Mouse (Mus musculus) ovary, postnatal 10 days (tissue): ENCODE data around the gene Tmem161a.

Experiments
- DNase-seq: peaks from one replicate; pipeline ENCODE4 v3.0.0; 2022; ENCODE audit warnings: low spot score

Tmem161a gene

DNA sequence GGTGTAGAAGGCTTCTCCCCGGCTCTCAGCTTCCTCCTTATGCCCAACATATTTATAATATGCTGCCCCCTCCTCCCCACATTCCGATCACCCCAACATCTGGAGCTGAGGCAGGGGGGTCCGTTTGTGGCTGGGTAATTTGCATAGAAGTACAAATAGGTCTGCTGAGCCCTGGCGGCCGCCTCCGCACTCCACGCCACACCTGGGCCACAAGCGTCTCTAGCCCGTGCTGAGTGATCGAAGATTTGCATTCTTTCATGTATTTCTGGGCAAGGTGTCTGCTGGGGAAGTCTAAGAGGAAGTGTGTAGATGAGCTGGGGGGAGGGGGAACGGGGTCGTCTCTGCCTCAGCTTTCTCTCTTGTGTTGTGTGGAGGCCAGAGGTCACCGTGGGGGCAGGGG lies 12.1 kb upstream of the Tmem161a start:
- DNase-seq: no peak

DNA sequence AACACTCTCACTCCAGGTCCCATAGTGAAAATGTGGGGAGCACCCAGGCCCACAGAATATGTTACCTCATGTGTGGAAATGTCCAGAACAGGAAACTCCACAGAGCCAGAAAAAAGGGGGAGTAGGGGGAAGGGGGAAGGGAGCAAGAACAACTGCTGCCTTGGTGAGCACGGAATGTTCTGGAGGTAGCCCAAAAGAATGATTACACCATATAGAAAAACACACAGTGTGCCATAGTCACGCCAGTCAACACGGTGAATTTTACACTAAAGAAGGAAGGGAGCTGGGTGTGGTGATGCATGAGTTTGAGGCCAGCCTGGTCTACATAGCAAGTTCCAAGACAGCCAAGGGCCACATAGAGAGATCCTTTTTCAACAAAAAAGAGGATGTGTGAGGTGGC lies 8.8 kb upstream of the Tmem161a start:
- no peak for DNase-seq

DNA sequence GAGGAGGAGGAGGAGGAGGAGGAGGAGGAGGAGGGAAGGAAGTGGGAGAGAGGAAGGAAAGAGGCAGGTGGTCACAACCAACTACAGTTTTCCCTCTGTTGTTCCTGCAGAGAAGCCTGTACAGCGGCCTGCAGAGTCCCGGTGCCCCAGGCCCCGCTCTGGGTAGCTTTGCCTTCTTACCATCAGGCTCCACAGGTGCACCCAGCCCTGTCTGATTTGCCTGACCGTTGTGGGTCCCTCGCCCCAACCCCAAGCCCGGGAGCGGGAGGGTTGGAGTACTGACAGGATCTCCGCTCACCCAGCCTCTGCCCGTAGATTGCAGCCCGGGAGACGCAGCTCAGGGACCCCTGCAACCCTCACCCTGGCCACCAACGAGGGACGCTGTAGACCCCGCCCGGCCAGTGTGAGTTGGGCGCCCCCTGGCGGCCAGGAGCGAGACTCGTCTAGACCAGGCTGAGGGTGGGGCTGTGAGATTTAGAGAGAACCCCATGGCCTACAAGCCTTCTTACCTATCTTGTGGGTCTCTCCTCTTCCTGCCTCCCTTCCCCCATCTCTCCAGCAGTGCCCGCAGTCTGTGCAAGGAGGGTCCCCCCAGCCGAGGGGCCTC lies 5.5 kb upstream of the Tmem161a start:
- peak; percentile 39 for DNase-seq

DNA sequence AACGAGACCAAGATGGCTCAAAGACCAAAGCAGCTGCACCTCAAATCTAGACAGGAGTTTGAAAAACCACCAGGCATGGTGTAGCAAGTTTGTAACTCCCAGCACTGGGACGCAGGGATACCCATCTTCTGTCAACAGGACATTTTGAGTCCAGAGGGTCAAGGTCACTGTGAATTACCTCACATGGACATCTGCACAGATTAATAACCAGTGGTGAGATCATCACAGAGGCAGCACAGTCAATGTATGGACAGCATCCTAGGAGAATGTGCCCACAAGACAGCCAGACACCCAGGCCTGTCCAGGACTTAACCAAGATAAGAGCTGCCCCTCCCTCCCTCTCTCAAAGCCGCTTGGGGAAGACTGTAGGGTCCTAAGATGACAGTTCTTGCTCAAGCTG lies 2.0 kb upstream of the Tmem161a start:
- DNase-seq: no peak

DNA sequence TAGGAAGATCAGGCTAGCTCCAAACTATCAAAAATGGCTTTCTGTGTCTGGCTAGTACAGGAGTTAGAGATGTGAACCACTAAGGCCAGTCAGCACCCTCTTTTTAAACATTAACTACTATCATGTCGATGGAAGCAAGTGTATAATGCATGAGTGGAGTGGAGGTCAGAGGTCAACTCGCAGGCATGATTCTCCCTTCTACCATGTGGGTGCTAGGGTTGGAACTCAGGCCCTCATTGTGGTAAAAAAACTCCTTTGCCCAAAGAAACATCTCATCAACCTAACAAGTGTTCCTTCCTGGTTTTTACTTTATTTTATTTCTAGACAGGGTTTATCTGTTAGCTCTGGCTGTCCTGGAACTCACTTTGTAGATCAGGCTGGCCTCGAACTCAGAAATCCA lies 1.4 kb upstream of the Tmem161a start:
- no peak for DNase-seq

DNA sequence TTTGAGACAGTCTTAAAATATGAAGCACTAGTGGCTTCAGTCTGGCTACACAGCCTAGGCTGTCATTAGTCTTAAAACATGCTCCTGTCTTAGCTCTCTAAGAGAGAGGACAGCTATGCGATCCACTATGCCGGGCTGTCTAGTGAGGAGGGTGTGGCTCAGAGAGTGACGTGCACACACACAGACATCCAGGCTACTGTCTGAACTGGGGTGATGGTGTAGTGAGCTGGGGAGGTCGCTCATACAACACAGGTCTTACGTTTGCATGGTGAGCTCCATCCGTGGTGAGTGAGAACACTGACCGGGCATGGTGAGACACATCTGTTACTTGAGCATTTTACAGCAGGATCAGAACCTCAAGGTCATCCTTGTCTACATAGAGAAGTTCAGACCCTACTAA lies 916 bp upstream of the Tmem161a start:
- DNase-seq: no peak

DNA sequence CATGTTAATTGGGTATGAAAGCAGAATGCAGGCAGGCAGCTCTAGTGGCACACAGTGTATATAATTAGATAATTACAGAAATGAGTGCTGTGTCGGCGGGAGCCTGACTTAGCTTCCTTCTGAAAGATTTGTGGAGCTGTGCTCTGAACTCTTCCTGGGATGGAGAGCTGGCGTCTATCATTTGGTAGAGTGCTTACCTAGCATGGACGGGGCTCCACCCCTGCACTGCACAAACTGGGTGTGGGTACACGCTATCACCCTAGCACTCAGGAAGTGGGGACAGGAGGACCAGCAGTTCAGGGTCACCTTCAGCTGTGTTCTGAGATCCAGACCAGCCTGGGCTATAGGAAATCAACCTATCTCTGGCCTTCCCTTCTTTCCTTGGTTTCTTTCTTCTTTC lies 1.2 kb downstream of the Tmem161a start:
- DNase-seq: no peak

DNA sequence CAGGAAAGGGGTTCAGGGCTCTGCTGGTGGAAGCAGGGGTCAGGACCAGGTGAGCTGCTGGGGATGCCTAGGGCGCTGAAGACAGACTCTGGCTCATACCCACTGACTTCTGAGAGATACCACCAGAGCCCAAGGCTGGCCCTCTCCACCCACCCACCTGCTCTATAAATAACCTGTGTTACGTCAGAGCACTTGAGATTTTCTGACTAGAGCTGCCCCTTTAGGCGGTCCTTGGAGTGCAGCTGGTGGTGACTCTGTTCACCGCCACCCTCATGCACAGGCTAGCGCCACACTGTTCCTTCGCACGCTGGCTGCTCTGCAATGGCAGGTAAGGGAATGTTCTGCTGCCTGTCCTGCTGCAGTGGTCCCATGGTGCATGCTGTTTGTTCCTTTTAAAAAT lies 1.9 kb downstream of the Tmem161a start:
- DNase-seq: no peak

DNA sequence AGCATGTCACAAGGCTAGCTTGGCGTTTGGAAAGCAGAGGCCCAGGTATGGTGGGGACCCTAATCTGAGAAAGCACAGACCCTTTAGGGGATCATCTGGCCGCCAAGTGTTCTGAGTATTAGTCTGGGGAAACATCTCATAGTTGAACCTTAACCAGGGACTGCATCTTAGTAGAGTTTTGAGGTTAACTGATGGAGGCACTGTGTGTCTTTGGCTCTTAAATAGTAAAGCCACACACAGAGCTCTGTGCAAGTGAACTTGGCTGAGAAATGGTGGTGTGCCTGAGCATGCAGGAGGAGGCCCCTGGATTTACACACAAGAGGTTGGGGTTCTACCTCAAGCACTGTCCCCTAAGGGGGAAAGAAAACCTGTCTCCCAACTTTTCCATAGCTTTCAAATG lies 6.1 kb downstream of the Tmem161a start:
- no peak for DNase-seq

DNA sequence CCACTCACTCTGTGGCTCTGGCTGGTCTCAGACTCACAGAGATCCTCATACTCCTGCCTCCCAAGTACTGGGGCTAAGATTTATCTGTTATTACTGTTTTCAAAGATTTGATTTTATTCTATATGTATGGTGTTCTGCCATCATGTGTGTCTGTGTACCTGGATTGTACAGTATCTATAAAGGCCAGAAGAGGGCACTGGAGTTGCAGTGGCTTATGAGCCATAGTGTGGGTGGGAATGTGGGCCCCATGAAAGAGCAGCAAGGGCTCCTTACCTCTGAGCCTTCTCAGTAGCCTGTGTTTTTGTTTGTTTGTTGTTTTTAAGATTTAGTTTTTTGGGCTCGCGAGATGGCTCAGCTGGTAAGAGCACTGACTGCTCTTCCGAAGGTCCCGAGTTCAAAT lies 6.9 kb downstream of the Tmem161a start:
- no peak for DNase-seq

DNA sequence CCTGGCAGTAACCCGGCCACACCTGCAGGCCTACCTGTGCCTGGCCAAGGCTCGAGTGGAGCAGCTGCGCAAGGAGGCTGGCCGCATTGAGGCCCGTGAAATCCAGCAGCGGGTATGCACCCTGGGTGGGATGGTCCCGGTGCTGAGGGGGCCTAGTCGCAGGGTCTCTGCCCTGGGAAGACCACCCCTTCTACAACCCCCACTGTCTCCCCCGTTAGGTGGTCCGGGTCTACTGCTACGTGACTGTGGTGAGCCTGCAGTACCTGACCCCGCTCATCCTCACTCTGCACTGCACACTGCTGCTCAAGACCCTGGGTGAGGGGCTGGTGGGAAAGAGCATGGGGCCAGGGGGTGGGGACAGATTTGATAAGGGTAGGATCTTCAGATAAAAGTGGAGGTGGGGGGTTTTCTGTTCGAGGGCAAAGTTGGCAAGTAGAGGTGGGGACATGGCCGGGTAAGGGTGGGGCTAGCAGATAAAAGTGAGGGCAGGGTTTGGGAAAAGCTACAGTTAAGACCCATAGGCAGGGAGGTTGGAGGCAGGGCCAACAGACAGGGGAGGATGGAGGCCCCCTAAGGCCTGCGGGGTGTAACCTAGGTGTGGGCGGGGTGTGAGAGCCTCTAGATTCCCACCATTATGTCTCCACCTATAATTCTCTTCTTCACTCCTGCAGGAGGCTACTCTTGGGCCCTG lies 9.2 kb downstream of the Tmem161a start:
- DNase-seq: no peak

DNA sequence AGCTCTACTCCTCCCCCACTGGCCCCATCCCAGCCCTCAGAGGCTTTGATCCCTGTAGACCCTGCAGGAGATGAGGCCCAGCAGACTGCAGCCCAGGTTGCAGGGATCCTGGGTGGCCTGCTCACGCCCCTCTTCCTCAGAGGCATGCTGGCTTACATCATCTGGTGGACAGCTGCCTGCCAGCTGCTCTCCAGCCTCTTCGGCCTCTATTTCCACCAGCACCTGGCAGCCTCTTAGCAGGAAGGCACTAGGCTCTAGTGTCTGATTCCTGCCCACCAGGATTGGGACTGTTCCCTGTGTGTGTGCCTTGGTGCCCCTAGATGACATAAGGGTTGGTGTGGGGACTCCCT lies 9.7 kb downstream of the Tmem161a start:
- no peak for DNase-seq

DNA sequence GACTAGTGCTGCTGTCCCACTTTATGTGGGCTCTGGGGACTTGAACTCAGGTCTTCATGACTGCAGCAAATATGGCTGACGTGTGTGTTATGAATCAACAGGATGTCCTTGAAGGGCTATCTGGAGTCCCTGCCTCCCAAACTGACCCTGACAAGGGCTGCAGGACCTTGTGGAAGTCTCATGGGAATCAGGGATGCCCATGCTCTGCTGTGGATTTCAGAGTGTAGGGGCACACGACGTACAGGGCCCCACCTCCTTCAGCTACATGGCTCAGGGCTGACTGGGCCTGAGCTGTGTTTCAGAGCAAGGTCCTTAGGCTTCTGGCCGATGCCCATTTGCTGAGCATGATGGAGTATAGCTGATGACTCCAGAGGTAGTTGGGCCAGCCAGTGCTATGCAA lies 11.0 kb downstream of the Tmem161a start:
- no peak for DNase-seq

DNA sequence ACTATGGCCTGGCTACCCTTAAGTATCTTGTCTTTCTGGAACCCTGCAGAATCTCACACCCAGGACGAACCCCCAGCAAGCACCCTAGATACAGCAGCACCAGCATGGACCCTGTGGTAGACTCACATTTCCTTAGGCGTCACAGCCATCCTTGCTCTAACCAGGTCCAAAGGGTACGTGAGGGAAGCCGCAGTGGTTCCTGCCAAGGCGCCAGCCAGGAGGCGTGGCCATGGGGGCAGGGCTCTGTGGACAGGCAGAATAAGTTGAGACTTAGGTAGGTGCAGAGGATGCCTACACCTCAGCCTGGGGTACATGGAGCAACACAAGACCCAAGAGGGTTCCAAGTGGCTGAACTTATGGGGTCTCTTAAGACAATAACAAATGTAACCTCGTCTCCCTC lies 16.6 kb downstream of the Tmem161a start:
- DNase-seq: no peak

DNA sequence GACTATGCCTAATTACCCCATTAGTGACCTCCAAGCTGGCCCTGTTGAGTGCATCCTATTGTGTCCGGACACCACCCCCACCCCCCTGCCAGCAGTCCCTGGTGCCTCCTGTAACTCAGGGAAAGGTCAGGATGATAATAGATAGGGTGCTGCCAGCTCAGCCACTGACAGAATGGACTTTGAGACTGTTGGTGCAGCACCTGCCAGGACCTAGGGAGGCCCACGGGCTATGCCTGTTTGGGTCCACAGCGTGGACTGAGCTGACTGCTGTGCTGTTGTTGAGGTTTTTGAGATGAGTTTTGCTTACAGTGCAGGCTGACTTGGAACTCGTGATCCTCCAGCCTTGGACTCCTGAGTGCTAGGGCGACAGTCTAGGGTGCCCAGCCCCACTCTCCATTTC lies 21.1 kb downstream of the Tmem161a start:
- no peak for DNase-seq

DNA sequence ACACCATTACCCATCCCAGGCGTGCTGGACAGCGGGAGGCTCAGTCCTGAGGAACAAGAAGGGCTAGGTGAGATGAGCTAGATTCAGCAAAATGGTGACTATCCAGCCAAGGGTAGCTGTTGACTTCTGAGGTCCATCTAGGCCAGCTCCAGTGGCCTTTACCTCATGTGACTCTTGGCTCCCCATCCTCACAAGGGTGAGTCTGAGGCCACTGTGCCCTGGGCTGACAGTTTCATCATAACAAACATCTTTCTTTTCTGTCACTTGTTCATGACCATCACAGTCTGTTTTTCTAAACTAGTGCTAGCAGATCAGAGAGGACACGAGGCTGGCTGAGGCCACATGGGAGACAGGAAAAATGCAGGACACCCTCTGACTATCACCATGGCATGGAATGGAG lies 22.0 kb downstream of the Tmem161a start:
- DNase-seq: no peak

DNA sequence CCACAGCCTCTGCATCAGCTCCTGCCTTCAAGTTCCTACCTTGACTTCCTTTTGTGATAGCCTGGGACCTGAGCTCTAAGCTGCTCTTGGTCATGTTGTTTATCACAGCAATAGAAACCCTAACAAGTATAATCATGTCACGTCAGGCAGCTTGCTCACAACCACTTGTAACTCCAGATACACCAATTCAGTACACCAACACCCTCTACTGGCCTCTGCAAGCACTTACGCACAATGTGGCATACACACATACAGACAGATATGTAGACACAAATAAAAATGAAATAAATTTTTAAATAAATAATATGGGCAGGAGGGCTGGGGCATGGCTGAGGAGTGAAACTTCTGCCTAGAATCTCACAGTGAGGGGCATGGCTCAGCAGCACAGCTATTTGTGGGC lies 23.6 kb downstream of the Tmem161a start:
- DNase-seq: no peak

DNA sequence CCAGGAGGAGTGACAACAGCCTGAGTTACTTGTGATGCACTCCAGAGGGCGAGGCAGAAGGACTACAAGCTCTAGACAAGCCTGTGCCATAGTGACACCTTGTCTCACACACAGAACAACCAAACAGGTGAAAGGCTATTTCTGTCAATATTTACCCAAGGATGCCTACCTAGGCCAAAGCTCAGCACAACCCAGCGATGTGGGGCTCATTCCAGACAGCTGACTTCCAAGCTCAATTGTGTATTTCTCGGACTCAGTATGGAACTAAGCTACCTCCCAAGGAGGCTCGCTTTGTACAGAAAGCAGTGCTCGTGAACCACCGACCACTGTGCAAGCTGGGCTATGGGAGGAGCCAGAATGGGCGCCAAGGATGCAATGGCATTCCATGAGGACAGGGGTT lies 25.4 kb downstream of the Tmem161a start:
- no peak for DNase-seq

DNA sequence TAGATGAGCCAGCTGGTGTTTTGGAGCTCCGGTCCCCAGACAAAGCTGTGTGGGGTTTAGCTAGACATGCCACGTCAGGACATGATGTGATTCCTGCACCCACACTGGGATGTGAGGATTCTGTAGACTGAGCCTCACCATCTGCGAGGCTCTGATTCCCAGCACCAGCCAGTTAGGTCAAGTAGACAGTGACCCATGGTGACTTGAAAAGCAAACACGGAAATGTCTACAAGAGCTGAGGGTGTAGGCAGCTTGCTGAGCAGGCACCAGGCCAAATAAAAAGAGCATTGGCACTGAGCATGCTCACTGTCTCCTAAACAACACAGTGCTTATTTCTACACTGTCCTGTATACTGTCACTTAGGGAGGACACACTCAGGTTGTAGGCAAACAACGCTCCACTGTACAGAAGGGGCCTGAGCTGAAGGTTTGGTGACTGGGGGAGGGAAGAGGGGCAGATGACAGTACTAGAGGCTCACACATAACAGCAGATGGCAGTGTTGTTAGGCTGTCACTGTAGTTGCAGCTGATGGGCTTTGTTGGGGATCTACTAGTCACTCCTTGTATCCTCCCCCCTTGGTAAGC lies 28.0 kb downstream of the Tmem161a start:
- no peak for DNase-seq

DNA sequence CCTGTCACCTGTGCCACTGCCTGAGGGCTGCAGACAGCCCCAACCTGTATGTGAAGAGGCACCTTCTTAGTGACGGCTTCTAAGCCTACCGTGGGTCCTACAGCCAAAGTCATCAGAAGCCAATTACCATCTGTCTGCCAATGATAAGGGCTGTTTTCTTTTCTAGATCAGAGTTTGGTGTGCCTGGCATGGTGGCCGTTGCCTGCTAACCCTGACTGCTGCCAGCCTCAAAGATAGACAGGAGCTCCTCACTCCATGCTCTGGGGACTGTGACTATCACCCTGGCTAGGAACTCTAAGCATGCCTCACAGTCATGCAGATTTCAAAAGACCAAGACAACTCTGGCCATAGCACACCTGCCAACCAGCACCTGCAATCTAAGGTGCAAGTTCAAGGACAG lies 29.3 kb downstream of the Tmem161a start:
- DNase-seq: no peak

DNA sequence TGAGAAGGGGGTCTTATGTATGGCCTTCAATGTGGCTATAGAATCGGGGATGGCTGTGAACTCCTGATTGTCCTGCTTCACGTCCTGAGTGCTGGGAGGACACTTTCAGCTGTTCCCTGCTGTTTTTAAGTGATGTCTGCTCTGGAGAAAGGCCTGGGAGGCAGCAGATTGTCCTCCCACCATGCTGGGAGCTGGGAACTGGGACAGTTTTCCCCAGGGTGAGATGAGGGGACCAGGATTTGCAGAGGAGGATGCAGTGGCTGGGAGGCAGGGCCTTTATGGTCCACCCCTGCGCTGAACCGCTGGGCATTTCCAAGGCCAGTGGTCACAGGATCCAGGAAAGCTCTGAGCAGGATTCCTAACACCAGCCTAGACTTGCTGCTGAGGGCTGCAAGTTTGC lies 30.9 kb downstream of the Tmem161a start:
- no peak for DNase-seq

DNA sequence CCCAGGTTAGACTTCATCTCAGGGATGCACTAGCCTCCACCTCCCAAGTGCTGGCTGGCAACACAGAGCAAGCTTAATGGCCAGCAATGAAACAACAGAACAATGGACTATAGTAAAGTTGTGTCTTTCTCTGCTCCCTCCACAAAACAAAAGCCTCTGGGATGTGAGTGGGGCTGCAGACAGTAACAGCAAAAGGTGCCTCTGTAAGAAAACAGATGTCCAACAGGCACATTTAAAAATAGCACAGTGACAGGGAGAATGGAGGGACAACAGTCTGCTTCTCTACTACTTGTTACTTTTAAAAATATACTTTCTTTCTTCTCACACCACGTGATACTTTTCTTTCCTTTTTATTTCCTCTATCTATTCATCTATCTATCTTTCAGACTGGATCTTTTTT lies 32.6 kb downstream of the Tmem161a start:
- no peak for DNase-seq

DNA sequence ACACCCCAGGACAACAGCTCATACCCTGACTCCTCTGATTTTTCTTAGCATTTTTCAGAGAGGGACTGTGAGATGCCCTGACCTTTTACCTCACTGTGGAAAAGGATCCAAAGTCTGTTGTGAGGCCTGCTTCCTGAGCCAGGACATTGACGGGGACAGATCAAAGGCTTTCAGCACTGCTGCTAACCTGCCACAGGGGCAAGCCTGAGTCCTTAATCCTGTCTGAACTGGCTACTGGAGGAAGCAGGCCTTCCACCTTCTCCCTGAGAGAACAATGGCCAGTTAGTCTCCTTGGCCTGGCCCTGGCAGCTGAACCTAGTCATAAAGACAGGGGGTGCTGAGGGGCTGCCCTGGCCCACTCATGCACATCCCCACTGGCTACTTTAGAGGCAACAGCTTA lies 36.0 kb downstream of the Tmem161a start:
- DNase-seq: no peak

DNA sequence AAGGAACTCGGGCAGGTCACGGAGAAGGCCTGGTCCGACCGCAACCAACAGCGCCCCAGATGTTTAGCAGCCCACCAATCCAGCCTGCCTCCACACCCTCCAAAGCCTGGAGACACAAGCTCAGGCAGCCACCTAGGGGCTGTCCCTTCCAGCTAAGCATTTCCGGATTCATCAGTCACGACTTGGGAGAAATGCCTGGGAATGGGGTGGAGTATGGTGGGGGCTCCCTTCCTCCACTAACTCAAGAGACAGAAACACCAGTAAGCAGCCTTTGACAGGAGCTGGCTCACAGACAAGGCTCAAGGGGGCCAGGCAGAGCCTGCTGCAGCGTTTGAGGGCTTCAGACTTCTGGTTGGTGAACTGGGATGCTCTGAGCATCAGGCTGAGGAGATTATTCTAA lies 38.4 kb downstream of the Tmem161a start:
- no peak for DNase-seq
